Mouse (Mus musculus) hindbrain, embryonic 14.5 days (tissue): ENCODE results near the gene D430041D05Rik. TPM values are rescaled to one million over a fixed set of nuclear protein-coding genes. Genes with fewer than 3 reads are reported as not detected.
A peak's percentile ranks its signal among the peaks of the same experiment; 100 is the strongest.

Source experiments
- ATAC-seq: fragments of 200-750 bp; cut with Nextera tagmentation; 2 replicates; pipeline ENCODE4 v1.8.0; 2017; ENCODE audit warnings: moderate number of reproducible peaks, mild to moderate bottlenecking, moderate TSS enrichment, moderate library complexity; ENCODE audit not compliant: low FRiP score
- DNase-seq: peaks from one replicate; pipeline ENCODE4 v3.0.0-alpha.2; 2015; ENCODE audit warnings: low spot score
- H3K27ac ChIP-seq: fragments of 300-500 bp; sonication (generic); 2 replicates; pipeline ENCODE4 v1.5.1; 2014; ENCODE audit warnings: mild to moderate bottlenecking, moderate library complexity
- H3K27me3 ChIP-seq: fragments of 300-500 bp; sonication (generic); 2 replicates; pipeline ENCODE4 v1.6.1; 2014; ENCODE audit warnings: mild to moderate bottlenecking, low read length, mixed read lengths; ENCODE audit not compliant: control insufficient read depth, insufficient read depth
- H3K36me3 ChIP-seq: fragments of 300-500 bp; sonication (generic); replicated peaks from 2 replicates; pipeline ENCODE4 v1.6.1; 2014; ENCODE audit not compliant: control insufficient read depth, insufficient read depth
- H3K4me1 ChIP-seq: fragments of 300-500 bp; sonication (generic); replicated peaks from 2 replicates; pipeline ENCODE4 v1.6.1; 2014; ENCODE audit warnings: antibody characterized with exemption, low read length, mixed read lengths; ENCODE audit not compliant: control insufficient read depth, insufficient read depth
- H3K4me2 ChIP-seq: fragments of 300-500 bp; sonication (generic); replicated peaks from 2 replicates; pipeline ENCODE4 v1.6.1; 2014; ENCODE audit warnings: mild to moderate bottlenecking, moderate library complexity
- H3K4me3 ChIP-seq: fragments of 300-500 bp; sonication (generic); replicated peaks from 2 replicates; pipeline ENCODE4 v1.5.1; 2014; ENCODE audit warnings: mild to moderate bottlenecking, low read length
- H3K9ac ChIP-seq: fragments of 300-500 bp; sonication (generic); 2 replicates; pipeline ENCODE4 v1.6.1; 2014
- H3K9me3 ChIP-seq: fragments of 300-500 bp; sonication (generic); 2 replicates; pipeline ENCODE4 v1.6.1; 2016; ENCODE audit warnings: low read length; ENCODE audit not compliant: control insufficient read depth
- WGBS: fragments of 180-500 bp; shearing (Covaris S2); extraction: QIAGEN DNeasy Blood & Tissue Kit; methylation state at CpG from one replicate; pipeline ENCODE4 v1.1.7; 2014; 5-methylcytosine and 5-hydroxymethylcytosine counted together
- polyA plus RNA-seq: library from polyadenylated mRNA; unstranded; fragments of >200 nt; fragmentation: Nextera tagmentation; extraction: Ambion mirVana; gene quantifications from 2 replicates; pipeline ENCODE4 v1.2.1, GENCODE M21; 2014

Gene D430041D05Rik
- polyA plus RNA-seq, 1 experiment from 2014 or later: 13.4 TPM

GRCm38 (mm10) chr2:104337619-104338018 is 73.2 kb downstream of the D430041D05Rik start:
- no peak overlapping the region for H3K9ac ChIP-seq
- H3K36me3 ChIP-seq: no peaks in the 10 kb centered on the region
- H3K27ac ChIP-seq: no peak overlapping the region
- peaks cover 17% of the 10 kb centered on the region for H3K4me1 ChIP-seq
- no peaks in the 10 kb centered on the region for H3K27me3 ChIP-seq
- no peak for ATAC-seq
- H3K4me2 ChIP-seq: no peak overlapping the region
- no peak overlapping the region for H3K4me3 ChIP-seq
- no peaks in the 10 kb centered on the region for H3K9me3 ChIP-seq
- no peak for DNase-seq

GRCm38 (mm10) chr2:104335824-104336223 is 75.0 kb downstream of the D430041D05Rik start:
- H3K9me3 ChIP-seq: no peaks in the 10 kb centered on the region
- H3K27me3 ChIP-seq: no peaks in the 10 kb centered on the region
- DNase-seq (no peak), ATAC-seq (peak; percentile 31; the same call in 1 of the 2 replicates)
- peaks cover 17% of the 10 kb centered on the region for H3K4me1 ChIP-seq
- H3K4me3 ChIP-seq: no peak overlapping the region
- no peaks in the 10 kb centered on the region for H3K36me3 ChIP-seq
- H3K4me2 ChIP-seq: no peak overlapping the region
- no peak overlapping the region for H3K9ac ChIP-seq
- 0 out of 2 replicates have a peak overlapping the region, but pooled peaks have one; percentile 54 for H3K27ac ChIP-seq
- WGBS: 62% methylated on average over 6 of the region's 6 CpGs

GRCm38 (mm10) chr2:104333952-104334351 is 76.9 kb downstream of the D430041D05Rik start:
- Histone ChIP-seq H3K4me1 (peaks cover 17% of the 10 kb centered on the region), H3K27me3 (no peaks in the 10 kb centered on the region), H3K4me3 (no peak overlapping the region), H3K27ac (no peak overlapping the region), H3K9ac (no peak overlapping the region), H3K4me2 (no peak overlapping the region), H3K9me3 (no peaks in the 10 kb centered on the region), H3K36me3 (no peaks in the 10 kb centered on the region)
- no peak for ATAC-seq
- WGBS: 70% methylated on average over 5 of the region's 5 CpGs
- DNase-seq: no peak

GRCm38 (mm10) chr2:104332707-104333106 is 78.1 kb downstream of the D430041D05Rik start:
- no peak for DNase-seq
- Histone ChIP-seq H3K27me3 (no peaks in the 10 kb centered on the region), H3K27ac (no peak overlapping the region), H3K9ac (no peak overlapping the region), H3K4me1 (peaks cover 17% of the 10 kb centered on the region), H3K36me3 (no peaks in the 10 kb centered on the region), H3K4me3 (no peak overlapping the region), H3K4me2 (no peak overlapping the region), H3K9me3 (no peaks in the 10 kb centered on the region)
- 79% methylated on average over 4 of the region's 4 CpGs for WGBS
- ATAC-seq: no peak

- Histone ChIP-seq H3K9me3 (no peaks in the 10 kb centered on the region), H3K27me3 (no peaks in the 10 kb centered on the region), H3K4me3 (no peak overlapping the region), H3K36me3 (no peaks in the 10 kb centered on the region), H3K27ac (no peak overlapping the region), H3K4me1 (peaks cover 14% of the 10 kb centered on the region), H3K9ac (no peak overlapping the region), H3K4me2 (no peak overlapping the region)
- no peak for ATAC-seq
- no peak for DNase-seq
- 93% methylated on average over 6 of the region's 6 CpGs for WGBS
Observed at GRCm38 (mm10) chr2:104331261-104331660, 79.6 kb downstream of the D430041D05Rik start.

GRCm38 (mm10) chr2:104327116-104327794 is 83.6 kb downstream of the D430041D05Rik start:
- ATAC-seq: no peak
- WGBS: 74% methylated on average over 16 of the region's 16 CpGs
- no peak overlapping the region for H3K4me2 ChIP-seq

GRCm38 (mm10) chr2:104323773-104324172 is 87.0 kb downstream of the D430041D05Rik start:
- no peak overlapping the region for H3K4me2 ChIP-seq
- DNase-seq (no peak), ATAC-seq (no peak)
- H3K9me3 ChIP-seq: no peaks in the 10 kb centered on the region
- no peak overlapping the region for H3K27ac ChIP-seq
- WGBS: 71% methylated on average over 6 of the region's 6 CpGs
- H3K27me3 ChIP-seq: no peaks in the 10 kb centered on the region
- 0 out of 2 replicates have a peak, but pooled peaks cover 9% of the 10 kb centered on the region for H3K4me1 ChIP-seq
- no peak overlapping the region for H3K4me3 ChIP-seq
- no peak overlapping the region for H3K9ac ChIP-seq
- no peaks in the 10 kb centered on the region for H3K36me3 ChIP-seq

More at GRCm38 (mm10) chr2:104327116-104327794, 83.6 kb downstream of the D430041D05Rik start:
- Histone ChIP-seq H3K27ac (0 out of 2 replicates have a peak overlapping the region, but pooled peaks have one; percentile 0), H3K4me3 (no peak overlapping the region), H3K36me3 (no peaks in the 10 kb centered on the region), H3K9me3 (no peaks in the 10 kb centered on the region), H3K4me1 (no peaks in the 10 kb centered on the region), H3K9ac (no peak overlapping the region), H3K27me3 (no peaks in the 10 kb centered on the region)
- DNase-seq: no peak

GRCm38 (mm10) chr2:104323351-104323750 is 87.5 kb downstream of the D430041D05Rik start:
- WGBS: 83% methylated on average over 5 of the region's 5 CpGs
- ATAC-seq: no peak
- no peak overlapping the region for H3K4me2 ChIP-seq

GRCm38 (mm10) chr2:104320061-104320624 is 90.7 kb downstream of the D430041D05Rik start:
- Histone ChIP-seq H3K9me3 (no peaks in the 10 kb centered on the region), H3K9ac (no peak overlapping the region), H3K4me2 (no peak overlapping the region), H3K36me3 (no peaks in the 10 kb centered on the region), H3K27me3 (no peaks in the 10 kb centered on the region), H3K27ac (no peak overlapping the region), H3K4me3 (no peak overlapping the region), H3K4me1 (peaks cover 31% of the 10 kb centered on the region)
- DNase-seq (no peak), ATAC-seq (no peak)
- 86% methylated on average over 13 of the region's 13 CpGs for WGBS

More at GRCm38 (mm10) chr2:104323351-104323750, 87.5 kb downstream of the D430041D05Rik start:
- Histone ChIP-seq H3K27ac (no peak overlapping the region), H3K4me1 (peaks cover 13% of the 10 kb centered on the region; the same call in 1 of the 2 replicates), H3K36me3 (no peaks in the 10 kb centered on the region), H3K4me3 (no peak overlapping the region), H3K9me3 (no peaks in the 10 kb centered on the region), H3K27me3 (no peaks in the 10 kb centered on the region), H3K9ac (no peak overlapping the region)
- DNase-seq: no peak
